ENCODE assay signal across 28 mouse cellular contexts in the genomic region with DNA sequence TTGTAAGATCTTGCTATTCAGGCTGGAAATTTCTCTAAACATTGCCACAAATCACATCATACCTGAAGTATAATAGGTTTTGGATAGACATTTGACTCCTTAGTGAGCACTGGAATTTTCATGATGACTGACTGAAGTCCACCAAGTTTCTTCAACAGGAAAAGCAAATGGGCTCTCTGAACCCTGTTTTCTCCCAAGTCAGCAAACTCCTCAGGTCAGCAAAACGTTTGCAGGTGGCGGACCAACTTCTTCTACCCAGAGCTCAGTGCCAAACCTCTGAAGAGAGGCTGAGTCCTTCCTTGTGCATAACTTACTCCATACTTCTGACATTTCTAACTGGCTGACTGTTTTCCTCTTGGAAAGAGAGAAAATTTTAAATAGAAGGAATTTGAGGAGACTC.
"Had no signal": no experiment of that assay in that cellular context is flagged by ENCODE, and none has a peak within 500 bp of the region (broad histone marks: within the 10 kb centered on the region; RNA-seq: fewer than 3 reads in every experiment).

No protein-coding gene starts in this region.

- H3K4me3 ChIP-seq: embryonic facial prominence, embryonic 10.5 days; embryonic facial prominence, embryonic 12.5 days; embryonic facial prominence, embryonic 13.5 days; embryonic facial prominence, embryonic 15.5 days; erythroblast, embryonic 14.5 days; forebrain, embryonic 10.5 days; forebrain, embryonic 12.5 days; forebrain, embryonic 13.5 days; forebrain, embryonic 15.5 days; gastrocnemius, adult 2 months; heart, adult 2 months had no signal

- H3K4me2 ChIP-seq: embryonic facial prominence, embryonic 12.5 days; embryonic facial prominence, embryonic 13.5 days; embryonic facial prominence, embryonic 15.5 days; forebrain, embryonic 12.5 days; forebrain, embryonic 13.5 days; forebrain, embryonic 15.5 days had no signal

- H3K36me3 ChIP-seq: embryonic facial prominence, embryonic 10.5 days; embryonic facial prominence, embryonic 12.5 days; embryonic facial prominence, embryonic 13.5 days; embryonic facial prominence, embryonic 15.5 days; forebrain, embryonic 10.5 days; forebrain, embryonic 12.5 days; forebrain, embryonic 15.5 days had no signal

- DNase-seq: cerebellum, adult 2 months; cerebellum, adult 8-10 months; cerebellum, adult 9-10 months; cerebellum, adult 9-11 months; cerebellum, postnatal 10 days; cerebellum, postnatal 14 days; cerebellum, postnatal 25 days; cerebellum, postnatal 36 days; embryo, embryonic 11 days; forebrain, postnatal 0 days; gastrocnemius, adult 2 months; gastrocnemius, postnatal 10 days; gastrocnemius, postnatal 14 days; gastrocnemius, postnatal 25 days; gastrocnemius, postnatal 36 days; heart, adult 18-20 months; heart, adult 2 months had no signal

- H3K9ac ChIP-seq: embryonic facial prominence, embryonic 12.5 days; embryonic facial prominence, embryonic 13.5 days; embryonic facial prominence, embryonic 15.5 days; forebrain, embryonic 12.5 days; forebrain, embryonic 13.5 days; forebrain, embryonic 15.5 days; forebrain, postnatal 0 days had no signal

- H3K9me3 ChIP-seq: embryonic facial prominence, embryonic 10.5 days; embryonic facial prominence, embryonic 12.5 days; embryonic facial prominence, embryonic 13.5 days; embryonic facial prominence, embryonic 15.5 days; forebrain, embryonic 10.5 days; forebrain, embryonic 12.5 days; forebrain, embryonic 13.5 days; forebrain, embryonic 15.5 days had no signal

- H3K4me1 ChIP-seq: embryonic facial prominence, embryonic 10.5 days; embryonic facial prominence, embryonic 12.5 days; embryonic facial prominence, embryonic 13.5 days; embryonic facial prominence, embryonic 15.5 days; forebrain, embryonic 10.5 days; forebrain, embryonic 12.5 days; forebrain, embryonic 13.5 days; forebrain, embryonic 15.5 days had no signal

- ATAC-seq: forebrain, embryonic 13.5 days; forebrain, embryonic 14.5 days; forebrain, embryonic 15.5 days; forebrain, embryonic 16.5 days; forebrain, postnatal 0 days had no signal

- H3K27ac ChIP-seq: embryonic facial prominence, embryonic 10.5 days; embryonic facial prominence, embryonic 12.5 days; embryonic facial prominence, embryonic 13.5 days; embryonic facial prominence, embryonic 15.5 days; forebrain, embryonic 10.5 days; forebrain, embryonic 12.5 days; forebrain, embryonic 13.5 days; forebrain, embryonic 15.5 days; gastrocnemius, adult 2 months; heart, adult 2 months had no signal

- H3K27me3 ChIP-seq: embryonic facial prominence, embryonic 12.5 days; embryonic facial prominence, embryonic 13.5 days; embryonic facial prominence, embryonic 15.5 days; forebrain, embryonic 12.5 days; forebrain, embryonic 13.5 days; forebrain, embryonic 15.5 days had no signal
